Mouse (Mus musculus) bone marrow, adult 2 months (tissue): Measurements from ENCODE around the gene Ankrd28.

ENCODE experiments used
- CTCF ChIP-seq: fragments of 200-500 bp; IDR thresholded peaks from 2 replicates; pipeline ENCODE4 v1.5.1; 2011; ENCODE audit warnings: low read length, control low read depth; ENCODE audit not compliant: control insufficient read depth, insufficient read depth
- POLR2A ChIP-seq: fragments of 200-500 bp; IDR thresholded peaks from 2 replicates; pipeline ENCODE4 v1.6.1; 2011; ENCODE audit warnings: low read depth, mild to moderate bottlenecking, control low read depth, low read length, borderline replicate concordance; ENCODE audit not compliant: control insufficient read depth

GRCm38 (mm10) chr14:31696206-31696984 is 134.1 kb downstream of the Ankrd28 start:
- TF ChIP-seq CTCF (no peak), POLR2A (no peak)
